Mouse (Mus musculus): Measurements from ENCODE around the gene Spata1.
"Not testable (repeated sequence)": the region's sequence is repeated elsewhere in the genome, so short reads cannot be mapped to it uniquely, and the experiment has no call there.

Spata1 gene

GRCm38 (mm10) chr3:146462939-146463338, 36.6 kb downstream of the Spata1 start:
- no peak for DNase-seq (ENCODE audit: inconsistent age in 2 of 2, low spot score in 1 of 2)

- no peak for DNase-seq (ENCODE audit: inconsistent age in 2 of 2, low spot score in 1 of 2)
Measured at GRCm38 (mm10) chr3:146451375-146451774, 48.2 kb downstream of the Spata1 start.

GRCm38 (mm10) chr3:146450371-146450841, 49.1 kb downstream of the Spata1 start:
- peak; percentile 94 to 98 for DNase-seq (ENCODE audit: inconsistent age in 2 of 2, low spot score in 1 of 2)

- no peak for DNase-seq (ENCODE audit: inconsistent age in 2 of 2, low spot score in 1 of 2)
Measured at GRCm38 (mm10) chr3:146449745-146450250, 49.8 kb downstream of the Spata1 start, which contains the start of gene Ctbs. Ctbs (plus strand) TSS chr3:146449795.

- DNase-seq (ENCODE audit: inconsistent age in 2 of 2, low spot score in 1 of 2), result no peak
Measured at GRCm38 (mm10) chr3:146448969-146449368, 50.6 kb downstream of the Spata1 start.

GRCm38 (mm10) chr3:146448372-146448771, 51.2 kb downstream of the Spata1 start:
- DNase-seq (ENCODE audit: inconsistent age in 2 of 2, low spot score in 1 of 2), result no peak

- DNase-seq (ENCODE audit: inconsistent age in 2 of 2, low spot score in 1 of 2), result peak in 1 of 2 experiments; percentile 59
Measured at GRCm38 (mm10) chr3:146447598-146447997, 52.0 kb downstream of the Spata1 start.

GRCm38 (mm10) chr3:146447156-146447555, 52.4 kb downstream of the Spata1 start:
- no peak for DNase-seq (ENCODE audit: inconsistent age in 2 of 2, low spot score in 1 of 2)

- DNase-seq (ENCODE audit: inconsistent age in 2 of 2, low spot score in 1 of 2), result no peak
Measured at GRCm38 (mm10) chr3:146444880-146445279, 54.7 kb downstream of the Spata1 start.

GRCm38 (mm10) chr3:146443380-146443779, 56.2 kb downstream of the Spata1 start:
- no peak for DNase-seq (ENCODE audit: inconsistent age in 2 of 2, low spot score in 1 of 2)

- no peak for DNase-seq (ENCODE audit: inconsistent age in 2 of 2, low spot score in 1 of 2)
Measured at GRCm38 (mm10) chr3:146442936-146443335, 56.6 kb downstream of the Spata1 start.

- no peak for DNase-seq (ENCODE audit: inconsistent age in 2 of 2, low spot score in 1 of 2)
Measured at GRCm38 (mm10) chr3:146442484-146442883, 57.1 kb downstream of the Spata1 start.

- no peak for DNase-seq (ENCODE audit: inconsistent age in 2 of 2, low spot score in 1 of 2)
Measured at GRCm38 (mm10) chr3:146440422-146440821, 59.1 kb downstream of the Spata1 start.

- DNase-seq (ENCODE audit: inconsistent age in 2 of 2, low spot score in 1 of 2), result no peak
Measured at GRCm38 (mm10) chr3:146440011-146440410, 59.5 kb downstream of the Spata1 start.

GRCm38 (mm10) chr3:146436114-146436513, 63.4 kb downstream of the Spata1 start:
- DNase-seq (ENCODE audit: inconsistent age in 2 of 2, low spot score in 1 of 2), result no peak

GRCm38 (mm10) chr3:146435533-146435932, 64.0 kb downstream of the Spata1 start:
- DNase-seq (ENCODE audit: inconsistent age in 2 of 2, low spot score in 1 of 2), result no peak

GRCm38 (mm10) chr3:146434686-146435085, 64.9 kb downstream of the Spata1 start:
- DNase-seq (ENCODE audit: inconsistent age in 2 of 2, low spot score in 1 of 2), result no peak

- DNase-seq (ENCODE audit: inconsistent age in 2 of 2, low spot score in 1 of 2), result no peak
Measured at GRCm38 (mm10) chr3:146433681-146434350, 65.7 kb downstream of the Spata1 start.

- DNase-seq (ENCODE audit: inconsistent age in 2 of 2, low spot score in 1 of 2), result not testable (repeated sequence)
Measured at GRCm38 (mm10) chr3:146433063-146433462, 66.5 kb downstream of the Spata1 start.

- no peak for DNase-seq (ENCODE audit: inconsistent age in 2 of 2, low spot score in 1 of 2)
Measured at GRCm38 (mm10) chr3:146426489-146426888, 73.1 kb downstream of the Spata1 start.

- no peak for DNase-seq (ENCODE audit: inconsistent age in 2 of 2, low spot score in 1 of 2)
Measured at GRCm38 (mm10) chr3:146425902-146426301, 73.7 kb downstream of the Spata1 start.

- DNase-seq (ENCODE audit: inconsistent age in 2 of 2, low spot score in 1 of 2), result no peak
Measured at GRCm38 (mm10) chr3:146424306-146424900, 75.2 kb downstream of the Spata1 start.
